Mouse (Mus musculus) kidney, postnatal 0 days (tissue): Measurements from ENCODE around the gene C1qtnf2. TPM values are rescaled to one million over a fixed set of nuclear protein-coding genes. Genes with fewer than 3 reads are reported as not detected.

Source experiments
- ATAC-seq: fragments of 200-750 bp; cut with Nextera tagmentation; replicated peaks from 2 replicates; pipeline ENCODE4 v1.8.0; 2017; ENCODE audit warnings: low read depth, moderate number of reproducible peaks, moderate TSS enrichment, moderate library complexity; ENCODE audit not compliant: low FRiP score
- DNase-seq: peaks from one replicate; pipeline ENCODE4 v3.0.0-alpha.2; 2016; ENCODE audit warnings: low spot score
- H3K27ac ChIP-seq: fragments of 300-500 bp; sonication (generic); 2 replicates; pipeline ENCODE4 v1.5.1; 2014; ENCODE audit warnings: mild to moderate bottlenecking
- H3K27me3 ChIP-seq: fragments of 300-500 bp; sonication (generic); 2 replicates; pipeline ENCODE4 v1.6.1; 2014; ENCODE audit warnings: low read length, mixed read lengths; ENCODE audit not compliant: insufficient read depth
- H3K36me3 ChIP-seq: fragments of 300-500 bp; sonication (generic); 2 replicates; pipeline ENCODE4 v1.6.1; 2014; ENCODE audit warnings: low read length, mixed read lengths; ENCODE audit not compliant: insufficient read depth
- H3K4me1 ChIP-seq: fragments of 300-500 bp; sonication (generic); replicated peaks from 2 replicates; pipeline ENCODE4 v1.6.1; 2014; ENCODE audit warnings: antibody characterized with exemption, low read length, mixed read lengths; ENCODE audit not compliant: insufficient read depth
- H3K4me2 ChIP-seq: fragments of 300-500 bp; sonication (generic); 2 replicates; pipeline ENCODE4 v1.6.1; 2014; ENCODE audit warnings: mild to moderate bottlenecking, low read length, moderate library complexity, mixed read lengths
- H3K4me3 ChIP-seq: fragments of 300-500 bp; sonication (generic); replicated peaks from 2 replicates; pipeline ENCODE4 v1.5.1; 2014; ENCODE audit warnings: low read depth, low read length
- H3K9ac ChIP-seq: fragments of 300-500 bp; sonication (generic); 2 replicates; pipeline ENCODE4 v1.6.1; 2014; ENCODE audit warnings: low read depth, low read length
- H3K9me3 ChIP-seq: fragments of 300-500 bp; sonication (generic); replicated peaks from 2 replicates; pipeline ENCODE4 v1.6.1; 2016; ENCODE audit warnings: low read length, inconsistent platforms, mixed read lengths
- CTCF ChIP-seq: IDR thresholded peaks from 2 replicates; pipeline ENCODE4 v1.5.1; 2016; ENCODE audit warnings: antibody characterized with exemption, low read depth, mild to moderate bottlenecking, moderate library complexity
- WGBS: fragments of 180-500 bp; shearing (Covaris S2); extraction: QIAGEN DNeasy Blood & Tissue Kit; methylation state at CpG from one replicate; pipeline ENCODE4 v1.1.7; 2014; 5-methylcytosine and 5-hydroxymethylcytosine counted together
- polyA plus RNA-seq: library from polyadenylated mRNA; unstranded; fragments of >200 nt; fragmentation: Nextera tagmentation; extraction: Ambion mirVana; gene quantifications from 2 replicates; pipeline ENCODE4 v1.2.1, GENCODE M21; 2015

C1qtnf2 gene
- polyA plus RNA-seq, 1 experiment from 2014 or later, result 28.0 TPM

GRCm38 (mm10) chr11:43512661-43513190 lies 38.6 kb downstream of the C1qtnf2 start:
- no peak overlapping the region for H3K4me3 ChIP-seq
- 65% methylated on average over 2 of the region's 2 CpGs for WGBS
- no peaks in the 10 kb centered on the region for H3K27me3 ChIP-seq
- no peaks in the 10 kb centered on the region for H3K4me1 ChIP-seq
- ATAC-seq, result no peak
- no peaks in the 10 kb centered on the region for H3K9me3 ChIP-seq
- no peak for TF ChIP-seq CTCF
- H3K27ac ChIP-seq, result no peak overlapping the region
- no peak overlapping the region for H3K4me2 ChIP-seq
- no peak overlapping the region for H3K9ac ChIP-seq
- no peak for DNase-seq
- no peaks in the 10 kb centered on the region for H3K36me3 ChIP-seq

GRCm38 (mm10) chr11:43516344-43517021 lies 42.4 kb downstream of the C1qtnf2 start:
- peak; percentile 72 for TF ChIP-seq CTCF
- no peaks in the 10 kb centered on the region for H3K27me3 ChIP-seq
- H3K4me3 ChIP-seq, result no peak overlapping the region
- no peaks in the 10 kb centered on the region for H3K36me3 ChIP-seq
- no peaks in the 10 kb centered on the region for H3K4me1 ChIP-seq
- ATAC-seq (peak; percentile 68), DNase-seq (peak; percentile 62)
- no peak overlapping the region for H3K27ac ChIP-seq
- H3K9me3 ChIP-seq, result no peaks in the 10 kb centered on the region
- WGBS, result 38% methylated on average over 8 of the region's 8 CpGs
- no peak overlapping the region for H3K9ac ChIP-seq
- no peak overlapping the region for H3K4me2 ChIP-seq

GRCm38 (mm10) chr11:43517641-43518040 lies 43.6 kb downstream of the C1qtnf2 start:
- H3K36me3 ChIP-seq, result no peaks in the 10 kb centered on the region
- no peak overlapping the region for H3K4me2 ChIP-seq
- H3K4me1 ChIP-seq, result no peaks in the 10 kb centered on the region
- no peak for DNase-seq
- H3K9ac ChIP-seq, result no peak overlapping the region
- ATAC-seq, result no peak
- no peak overlapping the region for H3K4me3 ChIP-seq
- H3K9me3 ChIP-seq, result no peaks in the 10 kb centered on the region
- H3K27me3 ChIP-seq, result no peaks in the 10 kb centered on the region
- no peak overlapping the region for H3K27ac ChIP-seq
- 87% methylated on average over 11 of the region's 11 CpGs for WGBS
- TF ChIP-seq CTCF, result no peak

- Histone ChIP-seq H3K27me3 (no peaks in the 10 kb centered on the region), H3K36me3 (no peaks in the 10 kb centered on the region), H3K27ac (no peak overlapping the region), H3K4me1 (no peaks in the 10 kb centered on the region), H3K4me2 (no peak overlapping the region), H3K9me3 (no peaks in the 10 kb centered on the region), H3K9ac (no peak overlapping the region), H3K4me3 (no peak overlapping the region)
- no peak for ATAC-seq
- no peak for TF ChIP-seq CTCF
- no peak for DNase-seq
These were observed 44.0 kb downstream of the C1qtnf2 start for GRCm38 (mm10) chr11:43518086-43518485.

- H3K36me3 ChIP-seq, result no peaks in the 10 kb centered on the region
- TF ChIP-seq CTCF, result no peak
- H3K4me3 ChIP-seq, result no peak overlapping the region
- no peaks in the 10 kb centered on the region for H3K27me3 ChIP-seq
- no peak overlapping the region for H3K27ac ChIP-seq
- DNase-seq (no peak), ATAC-seq (no peak)
- no peaks in the 10 kb centered on the region for H3K9me3 ChIP-seq
- no peak overlapping the region for H3K9ac ChIP-seq
- H3K4me1 ChIP-seq, result no peaks in the 10 kb centered on the region
- no peak overlapping the region for H3K4me2 ChIP-seq
These were observed 44.7 kb downstream of the C1qtnf2 start for GRCm38 (mm10) chr11:43518821-43519220.

GRCm38 (mm10) chr11:43520521-43520920 lies 46.4 kb downstream of the C1qtnf2 start:
- H3K27me3 ChIP-seq, result no peaks in the 10 kb centered on the region
- H3K9ac ChIP-seq, result no peak overlapping the region
- H3K4me3 ChIP-seq, result no peak overlapping the region
- ATAC-seq (no peak), DNase-seq (no peak)
- H3K4me2 ChIP-seq, result no peak overlapping the region
- TF ChIP-seq CTCF, result no peak
- no peak overlapping the region for H3K27ac ChIP-seq
- no peaks in the 10 kb centered on the region for H3K36me3 ChIP-seq
- WGBS, result 81% methylated on average over 3 of the region's 3 CpGs
- no peaks in the 10 kb centered on the region for H3K4me1 ChIP-seq
- no peaks in the 10 kb centered on the region for H3K9me3 ChIP-seq
